Mouse (Mus musculus) kidney, embryonic 16.5 days (tissue): ENCODE data around the gene Nle1. TPM values are rescaled to one million over a fixed set of nuclear protein-coding genes. Genes with fewer than 3 reads are reported as not detected.

Experiments
- polyA plus RNA-seq: library from polyadenylated mRNA; unstranded; fragments of >200 nt; fragmentation: Nextera tagmentation; extraction: Ambion mirVana; gene quantifications from 2 replicates; pipeline ENCODE4 v1.2.1, GENCODE M21; 2015

Nle1 gene
- polyA plus RNA-seq, 1 experiment from 2014 or later, result 36.1 TPM

Other genes with a start within 250 kb of the Nle1 start
- 0.31 and 0.32 TPM in 2 replicates for gene Cct6b, start 144.1 kb downstream of the Nle1 start, polyA plus RNA-seq
- 42.6 and 43.9 TPM in 2 replicates for gene Zfp830, start 144.1 kb downstream of the Nle1 start, polyA plus RNA-seq
- gene Lig3, start 127.3 kb downstream of the Nle1 start, polyA plus RNA-seq, result 33.2 and 35.4 TPM in 2 replicates
- 23.7 and 25.0 TPM in 2 replicates for gene Rffl, start 37.2 kb downstream of the Nle1 start, polyA plus RNA-seq
- gene Rad51d, start 17.8 kb downstream of the Nle1 start, polyA plus RNA-seq, result 13.8 and 15.1 TPM in 2 replicates
- gene Fndc8, start 16.3 kb downstream of the Nle1 start, polyA plus RNA-seq, result 0.26 and 0.51 TPM in 2 replicates
- 5.1 and 7.3 TPM in 2 replicates for gene Unc45b, start 2.1 kb upstream of the Nle1 start, polyA plus RNA-seq
- gene Slfn5, start 42.9 kb upstream of the Nle1 start, polyA plus RNA-seq, result 7.8 and 9.6 TPM in 2 replicates
- gene Slfn9, start 83.4 kb upstream of the Nle1 start, polyA plus RNA-seq, result 18.1 and 18.2 TPM in 2 replicates
- gene Slfn8, start 112.4 kb upstream of the Nle1 start, polyA plus RNA-seq, result 0.40 and 0.61 TPM in 2 replicates
- gene Slfn2, start 156.7 kb upstream of the Nle1 start, polyA plus RNA-seq, result 4.1 and 4.7 TPM in 2 replicates
- 0.27 TPM in 2 replicates for gene Slfn1, start 208.4 kb upstream of the Nle1 start, polyA plus RNA-seq